Comparison of ENCODE assay signal across 25 mouse cellular contexts in genomic region chr14:47856280-47856765, GRCm38 (mm10).
A peak's percentile ranks its signal among the peaks of the same experiment; 100 is the strongest.
DNase-seq lines count a peak whose midpoint lies in the region; ATAC-seq and TF ChIP-seq lines count a peak whose summit lies in the region.
"Had no signal": no experiment of that assay in that cellular context is flagged by ENCODE, and none has a peak within 500 bp of the region (broad histone marks: within the 10 kb centered on the region; RNA-seq: fewer than 3 reads in every experiment).

No protein-coding gene starts in this region.

- peak; percentile 20 for DNase-seq in kidney, postnatal 0 days (ENCODE audit: low spot score)
- DNase-seq in ES-CJ7 (ENCODE audit: low read depth, low spot score) (peak; percentile 61), R1 (ENCODE audit: low read depth, low spot score) (peak; percentile 52), adipocyte (ENCODE audit: low spot score) (no peak)
- no peak for DNase-seq in testis, postnatal 14 days (ENCODE audit: low spot score)
- DNase-seq: adrenal gland, adult 8-10 months; adrenal gland, postnatal 14 days; adrenal gland, postnatal 36 days; B cell, adult 2 months; cerebellum, adult 11-12 months; cerebellum, adult 2 months; cerebellum, adult 9-10 months; cerebellum, postnatal 10 days; cerebellum, postnatal 25 days had no signal

- no peak overlapping the region for H3K9ac ChIP-seq in kidney, postnatal 0 days (ENCODE audit: low read depth, low read length)
- H3K9ac ChIP-seq in kidney, embryonic 15.5 days: no peak overlapping the region
- no peak overlapping the region for H3K9ac ChIP-seq in midbrain, embryonic 13.5 days (replicated peaks)
- H3K9ac ChIP-seq: embryonic facial prominence, embryonic 12.5 days; forebrain, embryonic 12.5 days had no signal

- no peak for ATAC-seq in kidney, postnatal 0 days (replicated peaks; ENCODE audit: low FRiP score, low read depth)
- no peak; the same call in 1 of the 2 replicates for ATAC-seq in kidney, embryonic 15.5 days (replicated peaks; ENCODE audit: low FRiP score)
- no peak for ATAC-seq in midbrain, embryonic 13.5 days
- ATAC-seq: CD4-positive, CD25-positive, alpha-beta regulatory T cell, adult 4 months; forebrain, embryonic 14.5 days; forebrain, embryonic 16.5 days; Patski had no signal

- TF ChIP-seq CTCF in kidney, postnatal 0 days (IDR thresholded peaks at IDR 0.05; ENCODE audit: low read depth): no peak

- no peak overlapping the region for H3K4me3 ChIP-seq in kidney, postnatal 0 days (replicated peaks; ENCODE audit: low read depth, low read length)
- no peak overlapping the region for H3K4me3 ChIP-seq in kidney, embryonic 15.5 days (replicated peaks)
- H3K4me3 ChIP-seq in midbrain, embryonic 13.5 days (replicated peaks): no peak overlapping the region
- H3K4me3 ChIP-seq: embryonic facial prominence, embryonic 10.5 days; embryonic facial prominence, embryonic 12.5 days; forebrain, embryonic 12.5 days had no signal

- H3K4me1 ChIP-seq in kidney, postnatal 0 days (replicated peaks; ENCODE audit: insufficient read depth, low read length): no peaks in the 10 kb centered on the region
- H3K4me1 ChIP-seq in kidney, embryonic 15.5 days: 0 out of 2 replicates have a peak, but pooled peaks cover 14% of the 10 kb centered on the region
- H3K4me1 ChIP-seq in midbrain, embryonic 13.5 days (replicated peaks): no peaks in the 10 kb centered on the region
- H3K4me1 ChIP-seq: embryonic facial prominence, embryonic 12.5 days; forebrain, embryonic 12.5 days had no signal

- 58% methylated on average over 7 of the region's 7 CpGs for WGBS in kidney, postnatal 0 days
- 62% methylated on average over 7 of the region's 7 CpGs for WGBS in kidney, embryonic 15.5 days
- 56% methylated on average over 7 of the region's 7 CpGs for WGBS in midbrain, embryonic 13.5 days

- H3K27ac ChIP-seq in kidney, postnatal 0 days: no peak overlapping the region
- no peak overlapping the region for H3K27ac ChIP-seq in kidney, embryonic 15.5 days
- no peak overlapping the region for H3K27ac ChIP-seq in midbrain, embryonic 13.5 days
- H3K27ac ChIP-seq: embryonic facial prominence, embryonic 10.5 days; embryonic facial prominence, embryonic 12.5 days; forebrain, embryonic 12.5 days had no signal

- H3K9me3 ChIP-seq in kidney, postnatal 0 days (replicated peaks; ENCODE audit: low read length): no peaks in the 10 kb centered on the region
- no peaks in the 10 kb centered on the region for H3K9me3 ChIP-seq in kidney, embryonic 15.5 days (replicated peaks)
- no peaks in the 10 kb centered on the region for H3K9me3 ChIP-seq in midbrain, embryonic 13.5 days
- H3K9me3 ChIP-seq: embryonic facial prominence, embryonic 10.5 days; embryonic facial prominence, embryonic 12.5 days; forebrain, embryonic 12.5 days; G1E had no signal

- no peaks in the 10 kb centered on the region for H3K36me3 ChIP-seq in kidney, postnatal 0 days (ENCODE audit: insufficient read depth, low read length)
- H3K36me3 ChIP-seq in kidney, embryonic 15.5 days: no peaks in the 10 kb centered on the region
- H3K36me3 ChIP-seq in midbrain, embryonic 13.5 days: no peaks in the 10 kb centered on the region
- H3K36me3 ChIP-seq: embryonic facial prominence, embryonic 10.5 days; embryonic facial prominence, embryonic 12.5 days; forebrain, embryonic 12.5 days; G1E had no signal

- H3K4me2 ChIP-seq in kidney, postnatal 0 days (ENCODE audit: low read length): no peak overlapping the region
- H3K4me2 ChIP-seq in kidney, embryonic 15.5 days: no peak overlapping the region
- no peak overlapping the region for H3K4me2 ChIP-seq in midbrain, embryonic 13.5 days (replicated peaks)
- H3K4me2 ChIP-seq: embryonic facial prominence, embryonic 12.5 days; forebrain, embryonic 12.5 days had no signal

- H3K27me3 ChIP-seq in kidney, postnatal 0 days (ENCODE audit: insufficient read depth, low read length): no peaks in the 10 kb centered on the region
- no peaks in the 10 kb centered on the region for H3K27me3 ChIP-seq in kidney, embryonic 15.5 days
- H3K27me3 ChIP-seq in midbrain, embryonic 13.5 days: no peaks in the 10 kb centered on the region
- H3K27me3 ChIP-seq: CH12.LX; embryonic facial prominence, embryonic 12.5 days; forebrain, embryonic 12.5 days; Patski had no signal

Comparison
In these comparisons a context has a peak if more than half of its experiments do, and no peak if none do; other contexts are left out.
1. DNase-seq: peak in kidney, postnatal 0 days (single experiment), ES-CJ7 (single experiment) and R1 (single experiment); none in adipocyte (single experiment) and testis, postnatal 14 days (single experiment).